Mouse (Mus musculus) kidney, adult 9 months (tissue): ENCODE results near the gene Grhl3.

Experiments
- DNase-seq: peaks from one replicate; pipeline ENCODE4 v3.0.0; 2022

Grhl3 gene

DNA sequence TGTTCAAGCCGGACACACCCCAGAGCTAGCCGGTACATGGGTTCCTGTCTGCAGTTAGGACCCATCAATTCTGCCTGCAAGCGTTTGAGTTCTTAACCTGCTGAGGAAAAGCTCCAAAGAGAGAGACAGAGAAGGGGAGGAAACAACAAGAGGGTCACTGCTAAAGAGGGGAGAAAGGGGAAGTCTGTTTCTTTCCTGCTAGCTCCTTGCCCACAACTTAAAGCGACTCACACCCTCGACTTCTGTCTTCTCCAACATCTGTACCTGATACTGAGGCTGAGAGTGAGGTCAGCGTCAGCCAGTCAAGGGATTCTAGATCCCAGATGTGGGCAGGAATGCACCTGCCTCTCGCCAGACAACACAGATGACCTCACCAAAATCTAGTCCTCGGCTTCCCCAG is 1.2 kb downstream of the Grhl3 start:
- DNase-seq: no peak

DNA sequence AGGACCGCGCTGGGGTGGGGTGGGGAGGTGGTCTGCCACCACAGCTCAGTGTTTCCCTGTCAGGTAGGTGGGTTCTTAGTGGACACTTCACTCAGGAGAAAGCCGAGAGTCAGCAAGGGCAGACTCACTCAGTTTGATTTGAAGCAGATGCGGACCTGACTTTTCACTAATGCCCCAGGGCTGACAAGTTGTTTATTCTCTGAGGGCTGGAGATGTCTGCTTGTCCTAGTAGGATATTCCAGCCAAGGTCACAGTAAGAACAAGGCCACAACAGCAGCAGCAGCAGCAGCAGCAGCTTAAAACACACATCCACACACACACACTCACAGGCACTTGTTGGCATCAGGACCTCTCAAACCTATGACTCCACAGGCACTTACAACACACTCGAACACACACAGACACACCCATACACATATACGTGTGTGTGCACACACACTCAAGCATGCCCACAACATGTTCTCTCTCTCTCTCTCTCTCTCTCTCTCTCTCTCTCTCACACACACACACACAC is 2.3 kb downstream of the Grhl3 start:
- DNase-seq: no peak

DNA sequence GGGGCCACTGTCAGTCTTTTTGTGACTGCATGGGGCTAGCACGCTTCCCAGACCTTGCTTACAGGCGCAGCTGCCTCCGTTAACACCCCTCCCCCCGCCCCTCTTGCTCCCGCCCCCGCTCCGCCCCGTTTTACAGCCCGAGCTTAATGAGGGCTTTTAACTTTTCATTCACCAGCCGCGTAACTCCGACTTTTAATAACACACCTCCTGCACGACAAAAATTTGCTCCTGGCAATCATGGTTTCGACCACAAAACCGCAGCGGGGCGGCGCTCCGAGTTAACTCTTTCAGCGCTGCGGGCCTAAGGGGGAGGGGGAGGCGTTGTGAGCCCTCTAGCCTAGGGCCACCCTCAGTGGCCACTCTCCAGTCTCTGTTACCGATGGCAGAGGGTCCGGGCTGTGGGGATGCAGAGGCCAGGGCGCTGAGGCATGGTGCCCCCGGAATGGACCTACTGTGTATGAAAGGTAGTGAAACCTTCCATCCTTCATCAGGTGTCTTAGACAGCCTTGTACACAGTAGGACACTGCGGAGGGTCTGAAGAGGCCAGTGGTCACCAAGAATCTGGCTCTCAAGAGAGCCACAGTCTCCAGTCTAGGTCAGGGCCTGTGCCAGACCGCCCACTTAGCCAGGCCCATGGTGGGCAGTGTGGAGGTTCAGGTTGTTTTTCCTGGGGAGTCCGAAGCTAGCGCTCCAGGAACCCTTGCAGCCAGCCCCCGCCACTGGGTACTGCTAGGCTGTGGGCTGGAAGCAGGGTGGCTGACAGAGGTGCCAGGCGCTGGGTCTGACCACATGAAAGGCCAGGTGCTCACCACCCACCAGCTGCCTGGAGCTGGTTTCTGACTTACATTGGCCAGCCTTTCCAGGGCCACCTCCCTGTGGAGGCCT is 3.0 kb downstream of the Grhl3 start:
- peak; percentile 39 for DNase-seq

DNA sequence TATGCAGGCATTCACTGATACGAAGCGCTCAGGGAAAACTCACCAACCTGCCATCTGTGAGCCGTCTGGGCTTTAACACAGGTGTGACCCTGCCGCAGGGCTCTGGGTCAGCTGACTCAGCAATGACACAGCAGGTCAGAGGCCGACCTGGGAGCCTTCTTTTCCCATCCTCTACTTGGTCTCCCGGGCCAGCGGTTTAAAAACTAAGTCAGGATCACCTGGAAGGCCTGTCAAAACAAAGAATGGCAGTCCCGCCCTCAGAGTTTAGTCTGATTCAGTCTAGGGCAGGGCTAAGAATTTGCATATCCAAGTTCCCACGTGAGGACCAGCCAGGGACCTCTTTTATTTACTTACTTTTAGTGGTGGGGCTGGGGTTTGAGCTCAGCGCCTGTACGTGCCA is 4.2 kb downstream of the Grhl3 start:
- peak; percentile 36 for DNase-seq

DNA sequence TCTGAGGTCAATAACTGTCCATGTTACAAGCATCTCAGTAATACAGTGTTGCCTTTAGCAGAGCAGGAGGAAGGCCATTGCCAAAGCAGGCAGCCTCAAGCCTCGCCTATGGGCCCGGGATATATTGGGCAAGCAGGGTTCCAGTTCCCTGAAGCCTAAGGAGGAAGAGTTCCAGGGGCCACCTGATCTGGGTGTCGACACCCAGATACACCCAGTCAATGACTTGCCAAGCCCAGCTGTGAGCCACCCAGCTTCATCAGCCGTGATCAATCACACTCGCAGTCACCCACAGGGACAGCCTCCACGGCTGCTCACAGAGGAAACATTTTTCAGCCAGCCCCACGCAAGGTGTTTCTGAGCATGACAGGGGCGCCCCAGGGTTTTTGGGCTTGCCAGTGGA is 5.9 kb downstream of the Grhl3 start:
- no peak for DNase-seq

DNA sequence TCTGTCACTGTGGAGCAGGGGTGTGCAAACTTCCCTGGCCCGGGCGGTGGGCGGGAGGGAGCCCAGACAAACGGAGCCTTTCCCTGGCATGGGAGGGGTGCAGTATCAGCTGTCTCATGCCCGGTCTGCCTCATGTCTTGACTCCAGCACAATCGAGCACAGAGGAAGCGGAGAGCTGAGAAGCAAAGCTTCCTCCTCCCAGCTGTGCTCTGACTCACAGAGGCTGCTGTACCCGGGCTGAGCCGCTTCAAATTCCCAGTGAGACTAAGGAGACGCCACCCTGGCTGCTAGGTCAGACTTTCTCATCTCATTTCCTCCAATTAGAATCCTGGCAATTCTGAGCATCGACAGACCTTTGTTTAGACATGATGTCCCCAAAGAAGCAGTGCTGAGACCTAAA is 6.4 kb downstream of the Grhl3 start:
- no peak for DNase-seq

DNA sequence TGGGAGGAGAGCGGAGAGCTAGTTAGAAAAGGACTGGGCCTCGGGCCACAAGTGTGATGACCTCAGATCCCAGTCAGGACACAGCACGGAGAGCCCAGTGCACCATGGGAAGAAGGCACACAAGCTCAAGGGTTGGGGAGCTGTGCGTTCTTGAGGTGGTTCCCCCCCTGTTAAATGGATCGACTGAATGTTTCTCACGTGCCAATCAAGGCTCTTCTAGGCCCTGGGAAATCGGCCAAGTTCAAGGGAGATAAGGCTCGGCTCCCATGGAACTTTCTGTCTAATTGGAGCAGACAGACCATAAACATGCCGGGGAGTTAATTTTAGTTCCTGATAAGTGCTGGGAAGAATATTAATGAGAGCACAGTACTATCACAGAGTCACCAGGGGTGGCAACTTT is 8.0 kb downstream of the Grhl3 start:
- DNase-seq: peak; percentile 39

DNA sequence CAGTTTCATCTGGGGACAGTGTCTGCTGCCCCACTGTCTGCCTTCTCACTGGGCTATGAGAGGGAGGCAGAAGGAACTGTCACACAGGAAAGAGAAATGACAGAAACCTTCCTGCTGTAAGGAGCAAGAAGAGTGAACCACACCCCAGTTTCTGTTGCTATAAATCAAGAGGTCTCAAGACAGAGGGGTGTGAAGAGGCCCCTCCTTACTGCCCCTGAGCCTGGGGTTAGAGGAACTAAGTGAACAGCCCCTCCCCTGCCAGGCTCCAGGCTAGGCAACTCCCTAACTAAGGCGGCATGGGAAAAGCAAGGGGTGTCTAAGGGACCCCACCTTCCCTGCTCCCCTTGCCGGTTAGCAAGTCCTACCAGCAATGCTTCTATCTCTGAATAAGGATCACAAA is 9.6 kb downstream of the Grhl3 start:
- no peak for DNase-seq

DNA sequence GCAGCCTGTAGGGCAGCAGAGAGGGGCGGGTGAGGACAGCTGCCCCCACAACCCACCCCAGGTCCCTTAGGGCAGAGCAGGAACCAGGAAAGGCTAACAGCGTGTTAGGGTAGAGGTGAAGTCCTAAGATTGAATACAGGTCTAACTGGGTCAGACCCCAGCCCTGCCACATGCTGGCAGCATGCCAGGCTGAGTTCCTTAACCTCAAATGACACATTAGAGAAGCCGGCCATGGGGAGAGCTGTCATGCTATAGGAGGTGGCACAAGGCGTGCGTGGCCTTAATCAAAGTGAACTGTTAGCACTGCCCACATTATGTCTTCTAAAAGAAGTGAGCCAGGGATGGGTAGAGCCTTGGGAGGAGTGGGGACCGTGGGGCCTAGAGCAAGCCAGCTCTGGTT is 24.1 kb downstream of the Grhl3 start:
- DNase-seq: no peak

DNA sequence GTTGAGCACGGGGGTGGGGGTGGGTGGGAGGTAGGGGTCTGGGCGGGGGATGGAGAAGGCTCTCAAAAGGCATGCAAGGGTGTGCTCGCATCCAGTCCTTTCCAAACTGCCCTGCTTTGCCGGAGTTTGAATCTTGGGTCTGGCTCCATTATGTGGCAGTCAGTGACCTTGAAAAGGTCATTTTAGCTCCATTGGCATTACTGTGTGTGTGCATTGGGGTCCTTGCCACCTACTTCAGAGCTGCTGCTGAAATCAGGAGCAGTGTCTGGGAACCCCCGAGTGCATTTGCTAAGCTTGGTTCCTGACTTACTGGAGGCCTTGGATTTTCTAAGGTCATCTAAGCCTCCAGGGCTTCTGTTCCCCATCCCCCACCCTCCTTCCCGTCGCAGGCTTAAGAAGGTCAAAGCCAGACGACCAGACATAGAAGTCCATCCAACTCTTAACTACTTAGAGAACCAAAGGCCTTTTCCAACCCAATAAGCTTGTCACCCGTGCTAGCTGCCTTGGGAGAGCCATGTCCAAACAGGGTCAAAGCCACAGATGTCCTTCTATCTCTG is 24.8 kb downstream of the Grhl3 start:
- DNase-seq: peak; percentile 39

DNA sequence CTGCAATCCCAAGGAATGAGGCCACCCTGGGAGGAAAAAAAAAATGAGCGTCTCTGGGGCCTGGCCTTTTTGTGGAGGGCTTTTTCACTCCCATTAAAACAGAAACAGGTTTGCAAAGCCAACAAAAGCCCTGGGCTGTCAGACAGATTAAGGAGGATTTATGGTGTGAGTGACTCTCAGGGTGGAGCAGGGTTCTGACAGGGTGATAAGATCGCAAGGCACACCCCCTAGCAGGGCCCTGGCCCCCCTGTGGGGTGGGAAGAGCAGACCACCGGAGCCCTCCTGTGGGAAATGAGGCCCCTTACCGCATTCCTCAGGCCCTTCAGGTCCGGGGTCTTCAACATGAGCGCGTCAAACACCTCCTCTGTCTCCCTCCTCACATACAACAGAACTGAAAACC is 25.3 kb downstream of the Grhl3 start:
- no peak for DNase-seq

DNA sequence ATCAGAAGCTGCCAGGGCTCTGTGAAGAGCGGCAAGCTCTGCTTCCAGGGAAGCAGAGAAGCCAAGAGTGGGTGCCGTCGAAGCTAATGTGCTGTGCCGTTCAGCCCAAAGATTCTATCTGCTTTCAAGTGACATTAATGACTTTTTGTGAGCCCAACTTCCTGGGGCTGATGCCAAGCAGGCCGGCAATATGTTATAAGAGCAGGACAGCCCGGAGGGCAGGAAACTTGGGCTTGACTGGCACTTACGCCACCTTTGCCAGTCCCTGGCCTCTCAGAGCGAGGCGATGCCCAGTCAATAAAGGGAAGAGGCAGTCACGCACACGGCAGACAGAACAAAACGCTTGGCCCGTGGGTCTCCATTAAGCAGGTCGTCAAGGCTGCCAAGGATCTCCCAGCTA is 25.9 kb downstream of the Grhl3 start:
- peak; percentile 33 for DNase-seq

DNA sequence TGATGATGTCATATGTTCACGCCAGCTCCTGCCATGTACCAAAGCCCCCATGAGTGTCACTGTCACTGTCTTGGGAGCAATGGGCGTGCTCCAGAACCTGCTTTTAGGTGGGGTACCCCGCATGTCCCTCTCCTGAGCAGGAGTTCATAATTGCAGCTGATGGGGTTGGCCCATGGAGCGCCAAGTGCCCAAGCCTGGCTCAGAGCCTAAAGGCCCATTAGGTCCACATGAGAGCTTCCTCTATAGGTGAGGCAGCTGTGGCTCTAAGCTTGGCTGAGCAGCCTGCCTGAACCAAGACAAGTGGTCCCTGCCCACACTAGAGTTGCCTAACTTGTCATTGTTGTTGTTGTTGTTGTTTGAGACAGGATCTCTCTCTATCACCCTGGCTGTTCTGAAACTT is 26.6 kb downstream of the Grhl3 start:
- no peak for DNase-seq

DNA sequence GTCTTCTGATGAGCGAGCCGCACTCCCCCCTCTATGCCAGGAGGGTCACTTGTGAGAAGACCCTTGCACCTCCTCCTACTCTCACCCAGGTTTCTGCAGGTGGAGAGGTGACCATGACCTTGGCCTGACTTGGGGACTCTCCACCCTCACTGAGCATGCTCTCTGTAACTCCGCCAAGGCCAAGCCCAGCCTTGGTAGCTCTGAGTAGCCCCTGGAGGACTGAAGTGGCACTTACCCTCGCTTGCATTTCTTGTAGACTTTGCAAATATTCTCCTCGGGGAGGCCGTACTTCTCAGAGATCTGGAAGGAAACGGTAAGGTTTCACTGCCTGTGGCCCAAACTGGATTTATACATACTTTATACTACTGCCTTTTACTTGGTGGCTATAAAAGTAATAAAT is 27.4 kb downstream of the Grhl3 start:
- no peak for DNase-seq

DNA sequence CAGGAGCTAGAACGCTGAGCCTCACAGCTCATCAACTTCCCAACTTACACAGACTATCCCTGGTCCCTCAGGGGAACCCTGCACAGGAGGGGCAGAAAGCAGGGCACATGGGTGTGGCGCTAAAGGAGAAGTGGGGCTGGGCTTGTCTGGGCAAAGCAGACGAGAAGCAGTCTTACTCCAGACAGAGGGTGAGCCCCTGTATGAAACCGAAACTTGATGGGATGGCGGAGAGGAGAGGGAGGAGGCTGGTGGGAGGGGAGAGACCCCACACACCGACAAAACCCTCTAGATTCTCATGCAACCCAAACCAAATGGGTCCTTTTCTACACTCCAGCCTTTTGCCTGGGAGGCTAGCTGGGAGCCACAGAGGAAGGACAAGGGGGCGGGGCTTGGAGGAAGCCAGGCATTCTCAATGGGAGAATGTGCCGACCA is 28.3 kb downstream of the Grhl3 start:
- no peak for DNase-seq

DNA sequence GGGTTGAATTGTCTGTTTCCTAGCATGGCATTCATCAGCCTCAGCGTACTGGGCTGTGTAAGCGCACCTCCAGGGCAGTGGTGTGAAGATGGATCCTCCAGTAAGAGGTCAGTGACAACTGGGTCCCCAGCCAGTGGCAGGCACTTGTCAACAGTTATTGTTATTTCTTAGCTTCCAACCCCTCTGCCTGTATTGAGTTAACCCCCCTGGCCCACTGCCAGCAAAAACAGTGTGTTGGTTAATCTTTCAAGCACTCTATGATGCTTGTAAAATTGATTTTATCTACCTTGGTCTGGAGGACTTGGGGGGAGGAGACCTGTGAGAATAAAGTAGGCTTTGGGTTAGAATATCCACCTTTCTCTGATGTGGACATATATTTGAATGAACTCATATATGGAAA is 29.1 kb downstream of the Grhl3 start:
- DNase-seq: no peak

DNA sequence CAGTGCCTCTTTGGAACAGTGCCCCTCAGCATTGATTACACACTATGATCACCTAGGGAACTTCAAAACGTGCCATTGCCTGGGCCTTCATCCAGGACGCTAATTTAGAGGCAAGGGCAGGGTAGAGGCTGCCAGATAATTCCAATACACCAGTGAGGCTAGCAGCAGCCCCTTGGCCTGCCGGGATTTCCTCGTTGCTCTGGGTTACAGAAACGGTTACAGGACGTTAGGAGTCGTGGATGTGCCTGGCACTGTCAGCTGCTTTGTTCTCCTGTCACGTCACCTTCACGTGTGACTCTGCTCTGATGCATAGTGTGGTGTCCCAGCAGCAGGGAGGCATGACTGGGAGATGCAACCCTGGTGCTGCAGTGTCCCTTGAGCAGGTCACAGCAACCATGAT is 33.4 kb downstream of the Grhl3 start:
- DNase-seq: no peak

DNA sequence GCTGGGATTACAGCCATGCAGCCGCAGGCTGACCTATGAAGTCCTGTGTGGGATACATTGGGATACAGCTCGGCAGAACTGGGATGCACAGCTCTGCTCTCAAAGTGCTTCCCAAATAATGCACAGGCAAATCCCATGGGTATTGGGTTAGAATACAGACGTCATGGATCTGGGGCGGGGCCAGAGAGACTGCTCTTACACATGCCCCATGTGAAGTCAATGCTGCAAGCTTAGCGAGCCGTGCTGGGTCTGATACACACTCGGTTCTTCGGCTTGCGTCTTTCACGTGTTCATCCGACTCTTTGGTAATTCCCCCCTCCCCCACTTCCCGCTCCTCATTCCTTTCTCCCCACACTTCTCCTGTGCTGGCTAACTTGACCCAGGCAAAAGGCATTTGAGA is 34.4 kb downstream of the Grhl3 start:
- no peak for DNase-seq

DNA sequence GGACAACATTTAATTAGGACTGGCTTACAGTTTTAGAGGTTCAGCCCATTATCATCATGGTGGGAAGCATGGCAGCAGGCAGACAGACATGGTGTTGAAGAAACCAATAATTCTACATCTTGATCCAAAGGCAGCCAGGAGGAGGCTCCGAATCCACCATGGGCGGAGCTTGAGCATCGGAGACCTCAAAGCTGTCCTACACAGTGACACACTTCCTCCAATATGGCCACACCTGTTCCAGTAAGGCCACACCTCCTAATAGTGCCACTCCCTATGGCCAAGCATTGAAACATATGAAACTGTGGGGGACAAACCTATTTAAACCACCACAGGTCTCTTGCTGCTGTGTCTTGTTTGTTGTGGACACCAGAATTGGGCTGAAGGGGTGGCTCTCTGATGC is 38.4 kb downstream of the Grhl3 start:
- DNase-seq: no peak

DNA sequence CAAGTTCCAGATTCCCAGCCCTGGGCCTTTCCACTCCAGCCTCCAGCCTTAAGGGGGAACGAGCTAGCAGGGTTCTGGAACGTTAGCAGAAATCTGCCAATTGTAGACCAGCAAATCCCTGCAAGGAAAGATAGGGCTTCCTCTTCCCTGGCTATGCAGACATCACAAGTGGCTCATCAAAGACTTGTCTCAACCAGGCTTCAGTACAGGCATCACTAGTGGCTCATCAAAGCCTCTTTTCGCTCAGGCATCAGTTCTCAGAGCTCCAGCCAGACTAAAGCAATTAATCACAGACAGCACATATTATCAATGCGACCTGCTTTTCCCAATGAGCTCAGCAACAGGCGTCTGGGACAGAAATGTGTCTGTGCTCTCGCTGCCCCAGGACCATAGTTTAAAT is 40.4 kb downstream of the Grhl3 start:
- DNase-seq: no peak

DNA sequence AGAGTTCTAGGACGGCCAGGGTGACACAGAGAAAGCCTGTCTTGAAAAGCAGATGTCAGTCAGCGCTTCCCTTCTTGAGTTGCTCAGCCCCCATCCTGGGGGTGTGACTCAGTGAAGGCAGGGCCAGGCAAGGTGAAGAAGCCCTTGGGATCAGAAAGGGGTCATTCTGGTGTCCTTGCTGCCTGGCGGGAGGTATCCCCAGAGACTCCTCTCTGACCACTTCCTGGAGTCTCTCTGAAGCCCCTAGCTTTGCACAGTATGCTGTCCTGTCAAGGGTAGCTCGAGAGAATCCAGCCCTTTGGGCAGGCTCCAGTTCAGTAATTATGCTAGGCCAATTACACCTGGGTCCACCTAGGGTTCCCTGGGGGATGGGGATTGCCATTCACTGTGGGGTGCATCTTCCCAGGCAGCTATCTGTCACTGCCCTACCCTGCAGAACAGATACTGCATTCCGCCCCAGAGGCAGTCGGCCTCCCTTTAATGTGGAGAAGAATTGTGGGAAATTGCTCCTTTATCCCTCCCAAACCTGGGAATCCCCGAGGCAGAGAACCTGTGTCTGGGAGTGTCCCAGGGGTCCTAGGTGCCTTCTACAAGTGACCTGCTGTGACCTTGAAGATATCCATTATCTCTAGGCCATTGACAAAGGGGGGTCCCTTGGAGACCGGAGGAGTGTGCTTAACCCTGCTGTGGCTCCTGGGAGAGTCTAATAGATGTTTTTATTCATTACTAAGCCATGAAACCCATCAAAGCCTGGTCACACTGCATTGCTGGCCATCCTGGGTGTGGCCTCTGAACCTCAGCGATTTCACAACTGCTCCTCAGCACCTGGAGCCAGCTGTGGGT is 41.4 kb downstream of the Grhl3 start:
- no peak for DNase-seq

DNA sequence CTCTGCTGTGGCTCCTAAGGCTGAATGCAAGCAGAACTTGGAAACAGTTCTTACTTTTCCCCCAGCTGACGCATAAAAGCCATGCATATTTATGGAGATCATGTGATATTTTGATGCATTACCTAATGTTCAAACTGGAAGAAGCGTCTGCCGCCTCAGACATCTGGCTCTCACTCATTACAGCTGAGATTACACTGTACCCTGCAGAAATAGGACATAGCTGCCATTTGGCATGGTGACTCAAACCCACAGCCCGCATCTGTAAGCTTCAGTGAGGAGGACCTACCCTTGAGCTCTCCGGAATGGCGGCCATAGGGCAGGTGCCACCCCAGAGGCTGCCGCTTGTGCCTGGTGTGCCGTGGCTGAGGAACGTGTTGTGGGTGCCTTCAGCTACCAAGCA is 42.2 kb downstream of the Grhl3 start:
- no peak for DNase-seq

DNA sequence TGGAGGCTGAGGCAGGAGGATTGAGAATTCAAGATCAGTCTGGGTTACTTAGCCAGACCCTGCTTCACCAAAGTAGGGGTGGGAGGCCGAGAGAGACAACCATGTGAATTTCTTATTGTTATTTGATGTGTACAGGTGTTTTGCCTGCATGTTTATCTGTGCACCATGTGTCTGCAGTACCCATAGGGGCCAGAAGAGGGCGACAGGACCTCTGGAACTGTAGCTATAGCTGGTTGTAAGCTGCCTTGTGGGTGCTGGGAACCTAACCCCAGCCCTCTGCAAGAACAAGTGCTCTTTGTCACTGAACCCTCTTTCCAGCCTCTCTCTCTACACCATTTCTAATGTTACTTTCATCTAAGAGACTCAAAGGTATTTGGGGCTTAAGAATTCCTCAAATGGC is 43.2 kb downstream of the Grhl3 start:
- no peak for DNase-seq
